Mouse (Mus musculus): ENCODE results near the gene Yipf2.
A peak's percentile ranks its signal among the peaks of the same experiment; 100 is the strongest.
"Not testable (repeated sequence)": the region's sequence is repeated elsewhere in the genome, so short reads cannot be mapped to it uniquely, and the experiment has no call there.

Yipf2 gene

DNA sequence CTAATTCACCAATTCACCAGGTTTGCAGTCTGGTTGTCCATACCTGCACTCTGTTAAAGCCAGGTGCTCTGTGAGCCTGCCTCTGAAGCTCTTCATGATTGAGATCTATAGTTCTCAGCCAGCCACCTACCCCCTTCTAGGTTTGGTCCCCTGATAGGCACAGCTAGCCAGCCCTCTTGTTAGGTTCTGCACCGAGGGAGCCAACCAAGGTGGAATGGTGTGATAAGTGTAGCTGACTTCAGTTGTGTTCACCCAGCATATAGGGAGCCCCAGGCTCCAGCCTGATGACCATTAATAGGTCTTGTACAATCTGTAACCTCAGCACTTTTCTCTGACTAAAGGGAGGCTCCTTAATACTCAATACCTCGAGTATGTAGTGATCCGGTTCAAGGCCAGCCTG is 7.6 kb upstream of the Yipf2 start:
- no peak for DNase-seq (ENCODE audit: extremely low read depth, insufficient read length, low spot score)

DNA sequence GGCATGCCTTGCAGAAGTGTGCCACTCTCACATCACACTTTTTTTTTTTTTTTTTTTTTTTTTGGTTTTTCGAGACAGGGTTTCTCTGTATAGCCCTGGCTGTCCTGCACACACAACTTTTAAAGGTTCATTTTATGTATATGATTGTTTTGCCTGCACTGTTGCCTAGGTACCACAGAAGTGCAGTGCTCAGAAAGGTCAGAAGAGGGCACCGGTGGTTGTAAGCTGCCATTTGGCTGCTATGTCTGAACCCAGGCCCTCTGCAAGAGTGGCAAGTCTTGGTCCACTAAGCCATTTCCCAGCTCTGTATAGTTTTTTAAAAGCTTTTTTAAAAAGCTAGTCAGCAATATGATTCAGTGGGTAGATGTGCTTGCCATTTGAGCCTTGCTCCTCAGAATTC is 5.6 kb upstream of the Yipf2 start:
- no peak for DNase-seq (ENCODE audit: extremely low read depth, insufficient read length, low spot score)

DNA sequence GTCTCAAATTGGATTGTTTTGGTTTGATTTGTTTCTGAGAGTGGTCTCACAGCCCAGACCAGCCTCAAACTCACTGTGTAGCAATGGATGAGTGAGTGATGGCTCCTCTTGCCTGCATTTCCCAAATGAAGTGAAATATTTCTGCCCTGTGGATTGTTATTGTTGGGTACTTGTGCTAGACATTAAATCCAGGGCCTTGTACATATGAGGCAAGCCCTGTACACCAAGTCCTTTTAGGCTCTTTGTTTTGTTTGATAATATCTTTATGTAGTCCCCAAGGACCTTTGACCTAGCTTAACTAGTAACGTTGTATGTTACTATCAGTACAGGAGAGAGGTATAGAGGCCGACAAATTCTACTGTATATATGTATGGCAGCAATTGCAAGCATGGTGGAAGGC is 2.2 kb upstream of the Yipf2 start:
- DNase-seq (ENCODE audit: extremely low read depth, insufficient read length, low spot score), result no peak

DNA sequence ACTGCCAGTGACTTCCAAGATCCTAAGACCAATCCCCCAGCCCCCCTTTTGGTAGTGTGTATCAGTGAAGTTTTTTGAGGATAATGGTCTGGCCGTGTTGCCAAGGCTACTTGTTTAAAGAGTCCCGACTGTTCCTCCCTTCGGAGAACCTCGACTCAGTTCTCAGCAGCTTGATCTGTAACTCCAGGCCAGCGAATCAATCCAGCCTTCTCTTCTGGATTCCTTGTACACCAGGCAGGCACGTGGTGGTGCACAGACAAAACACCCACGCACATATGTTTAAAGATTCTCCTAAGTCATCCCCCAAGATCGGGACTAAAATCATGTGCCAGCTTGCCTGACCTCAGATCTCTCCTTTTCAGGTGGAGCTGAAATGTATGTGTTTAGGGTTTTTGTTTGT is 1.7 kb upstream of the Yipf2 start:
- DNase-seq (ENCODE audit: extremely low read depth, insufficient read length, low spot score), result not testable (repeated sequence)

DNA sequence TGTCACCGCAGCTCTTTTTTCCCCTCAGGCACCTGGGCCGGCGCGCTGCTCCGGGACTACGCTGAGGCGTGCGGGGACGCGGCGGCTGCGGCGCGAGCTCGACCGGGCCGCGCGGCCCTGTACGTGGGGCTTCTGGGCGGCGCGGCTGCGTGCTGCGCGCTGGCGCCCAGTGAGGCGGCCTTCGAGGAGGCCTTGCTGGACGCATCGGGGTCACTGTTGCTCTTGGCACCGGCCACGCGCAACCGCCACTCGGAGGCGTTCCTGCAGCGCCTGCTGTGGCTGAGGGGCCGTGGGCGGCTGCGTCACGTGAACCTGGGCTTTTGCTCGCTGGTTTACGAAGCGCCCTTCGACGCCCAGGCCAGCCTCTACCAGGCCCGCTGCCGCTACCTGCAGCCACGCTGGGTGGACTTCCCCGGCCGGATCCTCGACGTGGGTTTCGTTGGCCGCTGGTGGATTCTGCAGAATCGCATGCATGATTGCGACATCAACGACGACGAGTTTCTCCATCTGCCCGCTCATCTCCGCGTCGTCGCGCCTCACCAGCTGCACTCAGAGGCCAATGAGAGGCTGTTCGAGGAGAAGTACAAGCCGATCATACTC is 594 bp upstream of the Yipf2 start:
- no peak for DNase-seq (ENCODE audit: extremely low read depth, insufficient read length, low spot score)

DNA sequence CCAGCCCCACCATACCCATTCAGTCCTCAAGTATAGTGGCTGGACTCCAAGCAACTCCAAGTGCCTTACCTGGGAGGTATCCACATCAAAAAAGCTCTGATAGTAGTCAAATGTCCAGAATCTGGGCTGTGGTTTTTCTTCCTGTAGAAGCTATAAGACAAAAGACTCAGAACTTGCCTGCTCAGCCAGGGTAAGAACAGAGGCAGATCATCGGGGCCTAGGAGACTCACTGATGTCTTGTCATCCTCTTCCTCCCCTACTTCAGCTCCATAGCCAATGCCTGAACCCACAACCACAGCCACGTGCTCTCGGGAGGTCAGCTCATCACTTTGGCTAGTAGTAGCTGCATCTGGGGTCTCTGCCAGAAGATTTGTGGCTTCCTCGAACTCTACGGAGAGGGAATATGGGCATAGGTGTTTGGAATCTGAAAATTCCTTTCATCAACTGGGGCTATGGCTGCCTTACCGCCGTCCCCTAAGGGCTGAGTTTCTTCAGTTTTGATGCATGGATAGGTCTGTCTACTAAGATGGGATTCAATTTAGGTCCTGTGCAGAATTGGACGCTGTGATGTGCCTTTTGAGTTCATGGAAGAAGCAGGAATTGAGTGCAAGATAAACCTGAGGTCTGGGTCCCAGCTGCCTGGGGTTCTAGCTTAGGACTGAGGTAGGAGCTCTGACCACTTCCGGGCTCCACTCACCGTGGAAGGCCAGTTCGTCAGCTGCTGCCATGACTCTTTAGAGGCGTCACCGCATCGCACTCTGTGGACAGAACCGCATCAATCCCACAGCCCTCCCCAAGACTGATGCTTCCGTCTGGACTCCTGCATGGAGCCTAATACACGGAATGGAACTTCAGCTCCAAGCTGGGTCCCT is 561 bp downstream of the Yipf2 start:
- peak; percentile 83 for DNase-seq (ENCODE audit: extremely low read depth, insufficient read length, low spot score)

DNA sequence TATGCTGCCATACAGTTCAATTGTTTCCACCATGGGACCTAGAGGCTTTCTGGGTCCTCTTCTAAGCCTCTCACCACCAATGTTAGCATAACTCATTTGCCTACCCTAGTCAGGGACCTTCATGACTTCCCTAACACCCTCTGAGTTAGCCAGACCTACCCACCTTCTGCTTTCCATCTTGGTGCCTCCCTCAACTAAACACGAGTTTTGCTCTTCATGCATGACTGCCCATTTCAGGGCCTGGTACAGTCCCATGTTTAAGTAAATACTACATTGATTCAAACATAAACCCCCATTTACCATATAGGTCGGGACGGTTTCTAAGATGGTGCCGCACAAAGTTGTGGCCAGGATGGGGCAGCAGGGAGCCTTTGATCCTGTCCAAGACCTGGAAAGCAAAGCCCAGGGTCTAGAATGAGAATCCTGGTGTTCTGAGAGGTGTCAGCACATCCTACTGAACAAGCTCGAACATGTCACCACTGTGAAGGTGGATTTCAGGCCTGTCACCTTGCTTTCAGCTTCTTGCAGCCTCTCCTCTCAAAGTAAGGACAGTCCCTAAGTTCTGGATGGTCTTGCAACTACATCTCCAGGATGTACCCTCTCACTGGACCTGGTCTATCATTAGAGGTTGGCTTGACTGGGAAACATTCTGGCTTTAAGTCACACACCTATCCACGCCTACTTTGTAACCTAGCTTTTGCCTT is 1.3 kb downstream of the Yipf2 start:
- DNase-seq (ENCODE audit: extremely low read depth, insufficient read length, low spot score), result no peak

DNA sequence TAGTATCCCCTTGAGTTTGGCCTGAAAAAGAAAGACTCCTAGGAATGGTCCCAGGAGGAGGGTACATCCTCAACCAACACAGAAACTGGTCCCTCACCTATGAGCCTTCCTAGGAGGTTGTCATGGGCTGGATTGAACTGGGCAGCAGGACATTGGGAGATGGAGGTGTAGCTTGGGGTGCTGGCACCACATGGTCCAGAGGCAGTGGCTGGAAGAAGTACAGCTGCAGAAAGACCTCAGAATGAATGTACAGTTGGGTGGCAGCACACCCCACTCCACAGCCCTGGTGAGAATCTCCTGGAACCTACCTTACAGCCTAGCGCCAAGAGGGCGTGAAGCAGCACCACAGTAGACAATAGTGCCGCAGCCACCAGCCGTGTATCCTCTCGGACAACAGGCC is 3.1 kb downstream of the Yipf2 start:
- DNase-seq (ENCODE audit: extremely low read depth, insufficient read length, low spot score), result no peak

DNA sequence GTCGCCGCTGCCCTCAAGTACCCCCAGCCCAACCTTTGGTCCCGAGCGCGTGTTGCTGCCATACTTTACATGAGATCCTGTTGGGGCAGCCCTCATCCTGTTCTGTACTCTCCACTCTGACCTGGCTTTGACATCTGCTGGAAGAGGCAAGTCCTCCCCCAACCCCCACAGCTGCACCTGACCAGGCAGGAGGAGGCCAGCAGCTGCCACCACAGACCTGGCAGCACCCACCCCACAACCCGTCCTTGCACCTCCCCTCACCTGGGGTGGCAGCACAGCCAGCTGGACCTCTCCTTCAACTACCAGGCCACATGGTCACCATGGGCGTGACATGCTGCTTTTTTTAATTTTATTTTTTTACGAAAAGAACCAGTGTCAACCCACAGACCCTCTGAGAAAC is 4.3 kb downstream of the Yipf2 start:
- DNase-seq (ENCODE audit: extremely low read depth, insufficient read length, low spot score), result no peak

DNA sequence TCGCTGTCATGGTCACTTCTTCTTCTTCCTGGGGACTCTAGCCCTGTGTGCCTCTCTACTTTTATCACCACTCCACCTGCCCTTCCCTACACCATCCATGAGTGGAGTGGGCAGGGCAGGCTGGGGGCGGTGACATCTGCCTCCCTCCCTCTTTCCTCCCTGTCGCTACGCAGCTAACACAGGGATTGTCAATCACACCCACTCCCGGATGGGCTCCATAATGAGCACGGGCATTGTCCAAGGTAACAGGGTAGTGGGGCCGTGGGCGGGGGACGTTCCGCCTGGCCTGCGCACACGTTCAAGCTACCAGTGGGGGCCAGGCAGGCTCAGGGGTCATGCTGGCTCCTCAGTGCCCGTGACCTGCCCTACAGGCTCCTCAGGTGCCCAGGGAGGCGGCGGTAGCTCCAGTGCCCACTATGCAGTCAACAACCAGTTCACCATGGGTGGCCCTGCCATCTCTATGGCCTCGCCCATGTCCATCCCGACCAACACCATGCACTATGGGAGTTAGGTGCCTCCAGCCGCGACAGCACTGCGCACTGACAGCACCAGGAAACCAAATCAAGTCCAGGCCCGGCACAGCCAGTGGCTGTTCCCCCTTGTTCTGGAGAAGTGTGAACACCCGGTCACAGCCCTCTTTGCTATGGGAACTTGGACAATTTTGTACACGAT is 4.8 kb downstream of the Yipf2 start:
- DNase-seq (ENCODE audit: extremely low read depth, insufficient read length, low spot score), result no peak

DNA sequence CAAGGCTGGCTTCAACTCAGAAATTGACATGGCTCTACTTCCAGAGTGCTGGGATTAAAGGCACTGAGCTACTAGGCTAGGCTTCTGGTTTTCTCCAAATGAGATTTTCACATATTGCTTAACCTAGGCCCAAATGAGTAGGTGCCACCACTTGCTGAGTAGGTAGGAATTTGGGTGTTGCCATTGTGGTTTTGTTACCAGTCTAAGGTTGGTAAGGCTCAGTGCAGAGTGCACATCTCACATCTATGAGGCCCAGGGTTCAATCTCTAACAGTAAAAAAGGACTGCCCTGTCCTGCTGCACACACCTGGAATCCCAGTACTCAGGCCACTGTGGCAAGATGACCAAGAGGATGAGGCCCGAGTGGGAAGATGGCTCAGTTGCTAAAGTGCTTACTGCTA is 7.2 kb downstream of the Yipf2 start:
- DNase-seq (ENCODE audit: extremely low read depth, insufficient read length, low spot score), result no peak

DNA sequence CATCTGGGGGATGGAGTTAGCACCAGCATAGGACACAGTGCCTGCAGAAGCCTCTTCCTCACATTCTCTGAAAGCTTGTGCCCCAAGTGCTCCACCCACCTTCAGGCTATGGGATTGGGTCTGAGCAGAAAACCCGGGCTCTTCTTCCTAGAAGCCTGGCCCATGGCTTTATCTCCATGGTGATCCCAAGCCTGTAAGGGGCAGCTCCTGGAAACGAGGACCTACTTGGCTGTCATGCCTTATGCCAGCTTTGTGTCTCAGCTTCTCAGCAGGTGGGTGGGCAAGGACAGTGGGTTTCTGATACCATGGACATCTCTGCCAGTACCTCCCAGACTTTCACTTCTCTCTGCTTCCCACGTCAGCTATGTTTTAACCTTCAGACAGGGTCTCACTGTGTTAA is 14.4 kb downstream of the Yipf2 start:
- no peak for DNase-seq (ENCODE audit: extremely low read depth, insufficient read length, low spot score)

DNA sequence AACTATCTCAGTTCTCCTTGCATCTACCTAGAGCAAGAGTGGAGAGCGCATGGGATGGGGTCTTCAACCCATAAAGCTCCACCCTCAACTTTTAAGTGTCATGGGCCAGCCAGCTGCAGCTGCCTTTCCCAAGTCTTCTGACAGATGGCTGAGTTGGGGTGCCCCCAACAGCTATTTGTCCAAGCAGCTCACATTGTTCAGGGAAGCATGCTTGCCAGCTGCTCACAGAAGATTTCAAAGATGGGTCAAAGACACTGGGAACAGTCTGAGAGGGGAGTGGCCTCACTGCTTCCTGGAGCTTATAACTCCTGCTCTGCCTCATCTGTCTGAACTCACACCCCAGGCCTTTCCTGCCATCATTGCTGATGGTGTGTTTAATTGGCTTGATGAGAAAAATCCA is 16.3 kb downstream of the Yipf2 start:
- no peak for DNase-seq (ENCODE audit: extremely low read depth, insufficient read length, low spot score)

DNA sequence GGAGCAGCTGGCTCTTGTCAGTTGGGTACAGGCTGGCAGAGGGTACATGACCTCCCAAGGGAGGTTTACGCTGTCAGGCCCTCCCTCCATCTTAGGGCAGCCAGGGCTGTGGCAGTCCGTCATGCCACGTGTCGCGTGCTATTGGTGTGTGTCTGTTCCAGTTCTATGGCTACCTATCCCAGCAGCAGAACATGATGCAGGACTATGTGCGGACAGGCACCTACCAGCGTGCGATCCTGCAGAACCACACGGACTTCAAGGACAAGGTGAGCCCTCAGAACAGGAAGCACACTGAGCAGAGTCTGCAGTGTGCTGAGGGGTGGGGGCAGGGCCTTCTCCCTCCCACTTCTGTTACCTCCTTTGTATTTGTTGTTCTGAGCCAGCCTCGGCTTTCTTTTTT is 17.4 kb downstream of the Yipf2 start:
- no peak for DNase-seq (ENCODE audit: extremely low read depth, insufficient read length, low spot score)

DNA sequence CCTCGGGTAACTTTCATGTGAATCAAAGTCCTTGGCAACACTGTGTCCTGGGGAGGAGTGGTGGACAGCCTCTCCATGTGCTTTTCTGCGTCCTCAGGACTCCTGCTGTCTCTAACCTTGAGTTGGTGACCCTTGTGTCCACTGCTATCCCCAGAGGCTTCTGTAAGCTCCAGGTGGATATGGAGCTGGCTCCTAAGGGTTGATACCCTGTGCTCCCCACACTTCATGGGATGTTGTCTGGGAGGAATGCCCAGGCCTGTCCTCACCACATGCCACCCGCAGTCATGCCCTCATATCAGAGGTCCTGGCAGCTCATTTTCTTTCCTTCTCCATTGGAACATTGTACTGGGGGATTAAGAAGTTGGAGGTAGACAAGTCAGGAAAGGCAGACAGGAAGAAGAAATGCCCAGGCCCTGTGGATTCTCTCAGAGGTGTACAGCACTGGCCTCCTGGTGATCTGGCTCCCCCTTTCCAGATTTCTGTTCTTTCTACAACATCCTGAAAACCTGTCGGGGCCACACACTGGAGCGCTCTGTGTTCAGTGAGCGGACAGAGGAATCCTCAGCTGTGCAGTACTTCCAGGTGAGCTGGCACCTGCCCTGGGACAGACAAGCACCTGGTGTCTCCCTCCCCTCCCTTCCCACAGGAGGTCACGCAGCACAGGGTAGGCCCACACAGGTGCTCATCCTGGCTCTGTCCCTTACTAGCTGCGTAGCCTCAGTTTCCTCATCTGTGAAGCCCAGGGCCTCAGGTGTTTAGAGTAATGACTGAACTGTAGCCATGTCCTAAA is 18.4 kb downstream of the Yipf2 start:
- DNase-seq (ENCODE audit: extremely low read depth, insufficient read length, low spot score), result no peak

DNA sequence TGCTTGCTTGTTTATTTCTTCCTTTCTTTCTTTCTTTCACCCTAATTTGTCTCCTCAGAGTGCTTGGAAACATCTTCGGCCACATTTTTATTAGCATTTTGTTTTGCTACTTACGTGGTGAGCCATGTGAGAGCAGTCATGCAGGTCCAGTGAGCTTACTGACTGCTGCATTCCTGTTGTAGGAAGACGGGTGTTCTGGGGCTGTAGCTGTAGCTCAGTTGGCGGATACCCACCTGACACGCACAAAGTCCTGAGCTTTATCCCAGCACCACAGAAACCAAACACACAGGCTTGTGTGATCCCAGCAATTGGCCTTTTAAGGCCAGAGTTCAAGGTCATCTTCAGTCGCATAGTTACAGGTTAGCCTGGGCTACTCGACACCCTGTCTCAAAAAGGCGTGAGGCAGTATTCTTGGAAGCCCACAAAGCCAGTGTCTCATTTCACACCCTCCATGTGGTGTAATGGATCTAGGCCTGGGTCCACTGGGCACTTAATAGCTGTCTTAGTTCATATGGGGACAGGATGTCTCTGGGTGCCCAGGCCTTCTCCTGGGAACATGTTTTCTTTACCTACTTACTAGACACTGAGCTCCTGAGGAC is 23.9 kb downstream of the Yipf2 start:
- DNase-seq (ENCODE audit: extremely low read depth, insufficient read length, low spot score), result no peak

DNA sequence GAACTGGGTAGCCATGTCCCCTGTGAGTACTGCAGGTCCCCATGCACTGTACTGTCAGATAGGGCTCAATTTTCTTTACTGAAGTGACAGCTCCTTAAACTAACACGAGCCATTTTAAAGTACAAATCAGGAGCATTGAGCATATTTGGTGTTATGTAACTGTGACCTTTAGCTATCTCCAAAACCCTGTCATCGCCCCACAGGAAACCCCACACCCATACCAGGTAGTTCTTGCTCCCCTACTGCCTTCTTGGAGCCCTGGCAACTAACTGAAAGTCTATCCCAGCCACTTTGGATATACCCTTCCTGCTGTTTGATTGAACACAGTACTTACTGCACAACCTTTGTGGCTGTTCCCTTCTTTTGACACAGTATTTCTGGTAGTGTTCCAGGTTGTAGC is 25.6 kb downstream of the Yipf2 start:
- DNase-seq (ENCODE audit: extremely low read depth, insufficient read length, low spot score), result no peak

DNA sequence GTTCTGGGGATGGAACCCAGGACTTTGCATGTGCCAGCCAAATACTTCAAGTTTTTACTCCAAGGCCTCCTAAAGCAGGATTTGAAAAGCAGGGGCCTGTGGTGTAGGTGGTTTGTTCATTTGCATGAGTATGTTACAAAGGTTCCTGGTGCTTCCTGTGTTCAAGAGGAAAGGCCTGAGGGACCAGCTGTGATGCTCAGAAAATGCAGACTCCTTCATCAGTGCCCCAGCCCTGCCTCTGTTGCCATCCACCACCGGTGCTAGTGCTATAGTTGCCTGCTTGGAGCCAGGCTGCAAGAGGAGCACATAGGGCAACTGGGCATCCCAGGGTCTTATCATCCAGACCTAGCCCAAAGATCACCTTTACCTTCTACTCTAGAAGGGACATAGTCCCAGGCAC is 26.1 kb downstream of the Yipf2 start:
- DNase-seq (ENCODE audit: extremely low read depth, insufficient read length, low spot score), result no peak

DNA sequence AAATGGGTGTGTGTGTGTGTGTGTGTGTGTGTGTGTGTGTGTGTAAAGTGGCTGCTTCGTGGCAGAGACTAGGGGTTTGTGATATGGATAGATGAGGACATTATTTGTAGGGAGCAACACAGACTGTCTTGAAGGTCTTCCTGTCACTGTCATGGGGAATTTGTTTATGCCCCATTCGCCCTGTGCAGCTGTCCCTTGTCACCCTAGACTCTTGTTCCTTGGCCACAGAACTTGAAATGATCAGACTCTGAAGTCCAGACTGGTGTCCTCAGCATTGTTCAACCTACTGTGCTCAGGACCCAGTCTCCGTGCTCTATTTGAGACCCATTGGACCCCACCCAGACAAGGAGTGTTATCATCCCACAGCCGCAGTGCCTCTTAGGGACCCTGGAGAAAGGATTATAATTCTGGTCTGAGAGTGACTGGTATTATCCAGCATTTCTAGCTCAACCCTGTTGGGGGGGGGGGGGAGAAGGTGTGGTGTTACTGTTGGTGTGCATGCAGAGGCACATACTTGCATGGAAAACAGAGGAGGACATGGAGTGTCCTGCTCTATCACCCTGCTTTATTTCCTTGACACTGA is 27.5 kb downstream of the Yipf2 start:
- DNase-seq (ENCODE audit: extremely low read depth, insufficient read length, low spot score), result no peak

DNA sequence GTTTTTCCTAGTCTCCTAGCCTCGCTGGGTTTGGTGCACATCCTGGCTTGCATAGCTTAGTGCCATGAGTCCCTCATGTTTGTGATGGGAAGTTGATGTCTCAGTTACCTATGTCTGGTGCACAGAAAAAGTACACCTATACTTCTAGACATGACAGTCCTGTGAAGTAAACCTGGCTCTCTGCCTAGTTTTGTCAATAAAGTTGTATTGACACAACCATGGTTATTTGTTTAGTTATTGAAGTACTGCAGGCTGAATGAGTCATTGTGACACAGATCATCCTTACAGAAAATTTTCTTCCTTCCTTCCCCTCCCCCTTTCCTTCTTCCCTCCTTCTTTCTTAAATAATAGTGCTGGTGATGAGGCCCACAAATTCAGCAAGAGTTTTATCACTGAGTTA is 28.2 kb downstream of the Yipf2 start:
- no peak for DNase-seq (ENCODE audit: extremely low read depth, insufficient read length, low spot score)

Data from 3134 (cell line).